Mouse (Mus musculus) limb, embryonic 11.5 days (tissue): ENCODE data around the gene Cdc6. TPM values are rescaled to one million over a fixed set of nuclear protein-coding genes. Genes with fewer than 3 reads are reported as not detected.

Experiments
- ATAC-seq: fragments of 200-750 bp; cut with Nextera tagmentation; 2 replicates; pipeline ENCODE4 v1.8.0; 2017; ENCODE audit warnings: low read depth; ENCODE audit not compliant: insufficient number of reproducible peaks, low FRiP score, low TSS enrichment
- DNase-seq: peaks from one replicate; pipeline ENCODE4 v3.0.0-alpha.2; 2015; ENCODE audit warnings: low spot score
- H3K27ac ChIP-seq: fragments of 300-500 bp; sonication (generic); replicated peaks from 2 replicates; pipeline ENCODE4 v1.5.1; 2014; ENCODE audit warnings: low read depth, mild to moderate bottlenecking, low read length
- H3K27me3 ChIP-seq: fragments of 300-500 bp; sonication (generic); 2 replicates; pipeline ENCODE4 v1.6.1; 2014; ENCODE audit warnings: mild to moderate bottlenecking, low read length, mixed read lengths; ENCODE audit not compliant: control insufficient read depth, insufficient read depth
- H3K36me3 ChIP-seq: fragments of 300-500 bp; sonication (generic); 2 replicates; pipeline ENCODE4 v1.6.1; 2014; ENCODE audit warnings: mild to moderate bottlenecking, low read length, moderate library complexity, mixed read lengths; ENCODE audit not compliant: control insufficient read depth, insufficient read depth
- H3K4me1 ChIP-seq: fragments of 300-500 bp; sonication (generic); 2 replicates; pipeline ENCODE4 v1.6.1; 2014; ENCODE audit warnings: low read length, mixed read lengths; ENCODE audit not compliant: control insufficient read depth, insufficient read depth
- H3K4me2 ChIP-seq: fragments of 300-500 bp; sonication (generic); 2 replicates; pipeline ENCODE4 v1.6.1; 2014; ENCODE audit warnings: low read depth, mild to moderate bottlenecking, moderate library complexity; ENCODE audit not compliant: severe bottlenecking
- H3K4me3 ChIP-seq: fragments of 300-500 bp; sonication (generic); 2 replicates; pipeline ENCODE4 v1.5.1; 2014; ENCODE audit warnings: low read depth, low read length
- H3K9ac ChIP-seq: fragments of 300-500 bp; sonication (generic); 2 replicates; pipeline ENCODE4 v1.6.1; 2014; ENCODE audit warnings: mild to moderate bottlenecking, low read length
- H3K9me3 ChIP-seq: fragments of 300-500 bp; sonication (generic); 2 replicates; pipeline ENCODE4 v1.6.1; 2016; ENCODE audit warnings: low read length; ENCODE audit not compliant: control insufficient read depth
- WGBS: fragments of 180-500 bp; shearing (Covaris S2); extraction: QIAGEN DNeasy Blood & Tissue Kit; methylation state at CpG from one replicate; pipeline ENCODE4 v1.1.7; 2014; 5-methylcytosine and 5-hydroxymethylcytosine counted together
- polyA plus RNA-seq: library from polyadenylated mRNA; unstranded; fragments of >200 nt; fragmentation: Nextera tagmentation; extraction: Ambion mirVana; gene quantifications from 2 replicates; pipeline ENCODE4 v1.2.1, GENCODE M21; 2014

The Cdc6 gene
- polyA plus RNA-seq, 1 experiment from 2014 or later, result 58.7 TPM

- H3K9ac ChIP-seq, result no peak overlapping the region
- no peak overlapping the region for H3K4me3 ChIP-seq
- no peaks in the 10 kb centered on the region for H3K27me3 ChIP-seq
- H3K36me3 ChIP-seq, result peaks cover 13% of the 10 kb centered on the region
- ATAC-seq (no peak), DNase-seq (no peak)
- H3K27ac ChIP-seq, result no peak overlapping the region
- H3K4me2 ChIP-seq, result no peak overlapping the region
- H3K9me3 ChIP-seq, result no peaks in the 10 kb centered on the region
- peaks cover 43% of the 10 kb centered on the region for H3K4me1 ChIP-seq
- 86% methylated on average over 18 of the region's 18 CpGs for WGBS
Observed at GRCm38 (mm10) chr11:98947969-98948569, 40.5 kb downstream of the Cdc6 start.

GRCm38 (mm10) chr11:98949242-98949957, 41.8 kb downstream of the Cdc6 start:
- Histone ChIP-seq H3K9ac (no peak overlapping the region), H3K4me2 (no peak overlapping the region), H3K4me3 (no peak overlapping the region), H3K4me1 (peaks cover 42% of the 10 kb centered on the region), H3K36me3 (peaks cover 13% of the 10 kb centered on the region), H3K9me3 (no peaks in the 10 kb centered on the region), H3K27me3 (no peaks in the 10 kb centered on the region), H3K27ac (no peak overlapping the region)
- DNase-seq, result no peak
- WGBS, result 77% methylated on average over 12 of the region's 12 CpGs
- ATAC-seq, result no peak

GRCm38 (mm10) chr11:98949958-98950460, 42.4 kb downstream of the Cdc6 start:
- ATAC-seq (no peak), DNase-seq (no peak)
- Histone ChIP-seq H3K36me3 (peaks cover 13% of the 10 kb centered on the region), H3K27me3 (no peaks in the 10 kb centered on the region), H3K4me1 (peaks cover 42% of the 10 kb centered on the region), H3K27ac (no peak overlapping the region), H3K9ac (no peak overlapping the region), H3K9me3 (no peaks in the 10 kb centered on the region), H3K4me2 (no peak overlapping the region), H3K4me3 (no peak overlapping the region)
- 87% methylated on average over 7 of the region's 7 CpGs for WGBS

DNA sequence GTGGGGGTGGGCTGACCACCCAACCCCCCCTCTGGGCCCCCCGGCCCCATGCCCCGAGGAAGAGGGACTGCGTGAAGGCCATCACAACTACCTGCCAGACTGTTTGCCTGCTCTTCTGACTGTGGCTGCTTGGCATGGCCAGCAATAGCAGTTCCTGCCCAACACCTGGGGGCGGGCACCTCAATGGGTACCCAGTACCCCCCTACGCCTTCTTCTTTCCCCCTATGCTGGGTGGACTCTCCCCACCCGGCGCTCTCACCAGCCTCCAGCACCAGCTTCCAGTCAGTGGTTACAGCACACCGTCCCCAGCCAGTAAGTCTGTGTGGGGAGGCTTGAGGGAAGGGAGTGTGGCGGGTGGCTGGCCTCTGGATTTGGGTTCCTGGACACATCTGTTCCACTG, 42.9 kb downstream of the Cdc6 start:
- H3K36me3 ChIP-seq, result peaks cover 13% of the 10 kb centered on the region
- H3K4me3 ChIP-seq, result no peak overlapping the region
- no peak overlapping the region for H3K4me2 ChIP-seq
- no peaks in the 10 kb centered on the region for H3K9me3 ChIP-seq
- no peak overlapping the region for H3K27ac ChIP-seq
- no peak for DNase-seq
- H3K4me1 ChIP-seq, result peaks cover 42% of the 10 kb centered on the region
- no peak for ATAC-seq
- H3K9ac ChIP-seq, result no peak overlapping the region
- 85% methylated on average over 9 of the region's 9 CpGs for WGBS
- no peaks in the 10 kb centered on the region for H3K27me3 ChIP-seq

DNA sequence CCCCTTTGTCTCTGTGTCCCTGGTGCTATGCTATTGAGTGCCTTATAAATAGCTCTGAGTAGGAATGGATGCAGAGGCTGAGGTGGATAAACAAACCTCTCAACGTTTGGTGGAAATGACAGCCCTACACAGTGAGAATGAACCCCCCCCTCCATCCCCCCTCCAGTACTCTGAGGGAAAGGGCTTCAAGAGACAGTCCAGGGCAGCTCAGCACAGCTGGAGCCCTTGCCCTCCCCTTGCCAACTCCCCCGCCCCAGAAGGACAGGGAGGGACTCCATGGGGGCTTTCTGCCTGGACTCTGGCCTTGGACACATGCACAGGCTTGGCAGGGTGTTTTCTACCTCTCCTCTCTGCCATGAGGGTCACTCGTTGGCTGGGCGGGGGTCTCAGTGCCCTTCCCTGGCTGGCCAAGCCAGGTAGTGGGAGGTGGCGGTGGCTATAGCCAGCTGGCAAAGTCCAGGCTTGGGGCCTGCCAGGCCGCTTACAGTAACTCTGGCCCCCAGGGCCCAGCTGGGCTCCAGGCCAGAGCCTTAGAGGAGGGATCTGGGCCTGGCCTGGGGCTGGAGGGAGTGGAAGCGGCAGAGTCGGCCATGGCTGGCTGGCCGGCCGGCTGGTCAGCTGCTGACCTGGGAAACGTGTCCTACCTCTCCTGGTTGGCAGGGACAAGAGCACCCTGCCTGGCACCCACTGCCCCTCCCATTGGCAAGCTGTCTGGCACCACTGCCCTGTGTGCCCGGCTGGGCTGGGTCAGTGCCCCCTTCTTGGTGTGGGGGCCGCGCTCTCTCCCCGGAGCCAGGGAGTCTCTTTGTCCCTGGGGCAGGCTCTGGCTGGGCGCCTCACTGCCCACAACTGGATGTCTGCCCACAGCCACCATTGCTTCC, 43.7 kb downstream of the Cdc6 start:
- DNase-seq (peak; percentile 19), ATAC-seq (no peak)
- Histone ChIP-seq H3K4me3 (no peak overlapping the region), H3K27ac (no peak overlapping the region), H3K9ac (0 out of 2 replicates have a peak overlapping the region, but pooled peaks have one; percentile 30), H3K27me3 (no peaks in the 10 kb centered on the region), H3K4me1 (peaks cover 43% of the 10 kb centered on the region), H3K36me3 (peaks cover 13% of the 10 kb centered on the region), H3K9me3 (no peaks in the 10 kb centered on the region), H3K4me2 (no peak overlapping the region)
- WGBS, result 79% methylated on average over 16 of the region's 16 CpGs

- H3K27ac ChIP-seq, result no peak overlapping the region
- no peak overlapping the region for H3K9ac ChIP-seq
- DNase-seq, result no peak
- no peak overlapping the region for H3K4me3 ChIP-seq
- H3K36me3 ChIP-seq, result peaks cover 13% of the 10 kb centered on the region
- ATAC-seq, result no peak
- no peaks in the 10 kb centered on the region for H3K9me3 ChIP-seq
- peaks cover 43% of the 10 kb centered on the region for H3K4me1 ChIP-seq
- 88% methylated on average over 1 of the region's 1 CpGs for WGBS
- no peaks in the 10 kb centered on the region for H3K27me3 ChIP-seq
- H3K4me2 ChIP-seq, result no peak overlapping the region
Observed at GRCm38 (mm10) chr11:98952111-98952510, 44.5 kb downstream of the Cdc6 start.

DNA sequence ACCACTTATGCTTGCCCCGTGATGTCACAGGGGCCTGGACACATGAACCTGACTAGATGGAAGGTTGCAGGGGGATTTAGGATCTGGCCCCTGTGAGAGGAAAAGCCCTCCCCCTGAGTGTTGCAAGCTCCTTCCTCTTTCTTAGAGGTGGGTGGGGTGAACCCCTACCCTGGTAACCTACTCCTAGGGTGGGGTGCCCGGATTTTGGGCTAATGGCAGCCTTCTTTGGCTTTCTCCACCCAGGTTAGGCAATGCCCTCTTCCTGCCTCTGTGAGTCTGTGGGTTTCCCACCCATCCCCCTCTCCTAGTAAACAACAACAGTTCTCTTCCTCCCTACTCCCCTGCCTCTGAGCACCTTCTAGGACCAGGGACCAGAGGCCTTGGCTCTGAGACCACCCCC, 45.1 kb downstream of the Cdc6 start:
- peaks cover 41% of the 10 kb centered on the region for H3K4me1 ChIP-seq
- ATAC-seq (no peak), DNase-seq (no peak)
- H3K9ac ChIP-seq, result no peak overlapping the region
- no peaks in the 10 kb centered on the region for H3K9me3 ChIP-seq
- no peak overlapping the region for H3K4me2 ChIP-seq
- H3K27me3 ChIP-seq, result no peaks in the 10 kb centered on the region
- 52% methylated on average over 2 of the region's 2 CpGs for WGBS
- H3K4me3 ChIP-seq, result no peak overlapping the region
- peaks cover 13% of the 10 kb centered on the region for H3K36me3 ChIP-seq
- H3K27ac ChIP-seq, result no peak overlapping the region

DNA sequence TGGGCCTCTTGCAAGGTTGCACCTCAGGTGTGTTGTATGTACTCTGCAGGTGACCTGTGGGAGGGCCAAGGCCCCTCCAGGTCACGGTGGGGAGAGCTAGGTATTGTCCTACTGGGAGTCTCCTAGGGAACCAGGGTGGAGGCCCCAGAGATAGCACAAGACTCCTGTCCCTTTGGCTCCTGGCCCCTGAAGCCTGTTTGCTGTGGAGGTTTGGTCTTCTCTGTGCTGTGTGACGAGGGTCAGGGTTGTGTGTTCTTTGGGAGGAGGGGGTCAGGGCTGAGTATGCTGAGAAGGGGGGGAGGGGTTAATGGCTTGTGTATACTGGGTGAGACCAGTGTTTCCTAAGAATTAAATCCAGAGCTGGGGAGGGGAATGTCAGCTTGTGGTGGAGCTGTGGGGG, 45.8 kb downstream of the Cdc6 start:
- Histone ChIP-seq H3K4me2 (no peak overlapping the region), H3K27ac (no peak overlapping the region), H3K9ac (no peak overlapping the region), H3K4me3 (no peak overlapping the region), H3K27me3 (no peaks in the 10 kb centered on the region), H3K4me1 (peaks cover 41% of the 10 kb centered on the region), H3K36me3 (peaks cover 13% of the 10 kb centered on the region), H3K9me3 (no peaks in the 10 kb centered on the region)
- 3% methylated on average over 2 of the region's 2 CpGs for WGBS
- ATAC-seq (no peak), DNase-seq (no peak)
